Mouse (Mus musculus) forebrain, embryonic 13.5 days (tissue): ENCODE results near the gene Samd4b. TPM values are rescaled to one million over a fixed set of nuclear protein-coding genes. Genes with fewer than 3 reads are reported as not detected.
"Not testable (repeated sequence)": the region's sequence is repeated elsewhere in the genome, so short reads cannot be mapped to it uniquely, and the experiment has no call there.

ENCODE experiments used
- ATAC-seq: fragments of 200-750 bp; cut with Nextera tagmentation; 2 replicates; pipeline ENCODE4 v1.8.0; 2017
- H3K27ac ChIP-seq: fragments of 300-500 bp; sonication (generic); 2 replicates; pipeline ENCODE4 v1.5.1; 2015; ENCODE audit warnings: inconsistent platforms, mild to moderate bottlenecking, moderate library complexity
- H3K27me3 ChIP-seq: fragments of 300-500 bp; sonication (generic); 2 replicates; pipeline ENCODE4 v1.6.1; 2015; ENCODE audit warnings: mild to moderate bottlenecking, inconsistent platforms
- H3K36me3 ChIP-seq: fragments of 300-500 bp; sonication (generic); 2 replicates; pipeline ENCODE4 v1.6.1; 2015; ENCODE audit warnings: mild to moderate bottlenecking, inconsistent platforms; ENCODE audit not compliant: poor library complexity, severe bottlenecking
- H3K4me1 ChIP-seq: fragments of 300-500 bp; sonication (generic); 2 replicates; pipeline ENCODE4 v1.6.1; 2015; ENCODE audit warnings: inconsistent platforms
- H3K4me2 ChIP-seq: fragments of 300-500 bp; sonication (generic); 2 replicates; pipeline ENCODE4 v1.6.1; 2015; ENCODE audit warnings: inconsistent platforms, mild to moderate bottlenecking, moderate library complexity
- H3K4me3 ChIP-seq: fragments of 300-500 bp; sonication (generic); 2 replicates; pipeline ENCODE4 v1.5.1; 2015; ENCODE audit warnings: mild to moderate bottlenecking, inconsistent platforms
- H3K9ac ChIP-seq: fragments of 300-500 bp; sonication (generic); 2 replicates; pipeline ENCODE4 v1.6.1; 2015; ENCODE audit warnings: mild to moderate bottlenecking, inconsistent platforms
- H3K9me3 ChIP-seq: fragments of 300-500 bp; sonication (generic); replicated peaks from 2 replicates; pipeline ENCODE4 v1.6.1; 2016; ENCODE audit warnings: inconsistent platforms
- WGBS: fragments of 180-500 bp; shearing (Covaris S2); methylation state at CpG from one replicate; pipeline ENCODE4 v1.1.7; 2015; 5-methylcytosine and 5-hydroxymethylcytosine counted together
- polyA plus RNA-seq: library from polyadenylated mRNA; unstranded; fragments of >200 nt; fragmentation: Nextera tagmentation; extraction: Ambion mirVana; gene quantifications from 2 replicates; pipeline ENCODE4 v1.2.1, GENCODE M21; 2015

Gene Samd4b
- polyA plus RNA-seq, 1 experiment from 2014 or later = 20.5 TPM

DNA sequence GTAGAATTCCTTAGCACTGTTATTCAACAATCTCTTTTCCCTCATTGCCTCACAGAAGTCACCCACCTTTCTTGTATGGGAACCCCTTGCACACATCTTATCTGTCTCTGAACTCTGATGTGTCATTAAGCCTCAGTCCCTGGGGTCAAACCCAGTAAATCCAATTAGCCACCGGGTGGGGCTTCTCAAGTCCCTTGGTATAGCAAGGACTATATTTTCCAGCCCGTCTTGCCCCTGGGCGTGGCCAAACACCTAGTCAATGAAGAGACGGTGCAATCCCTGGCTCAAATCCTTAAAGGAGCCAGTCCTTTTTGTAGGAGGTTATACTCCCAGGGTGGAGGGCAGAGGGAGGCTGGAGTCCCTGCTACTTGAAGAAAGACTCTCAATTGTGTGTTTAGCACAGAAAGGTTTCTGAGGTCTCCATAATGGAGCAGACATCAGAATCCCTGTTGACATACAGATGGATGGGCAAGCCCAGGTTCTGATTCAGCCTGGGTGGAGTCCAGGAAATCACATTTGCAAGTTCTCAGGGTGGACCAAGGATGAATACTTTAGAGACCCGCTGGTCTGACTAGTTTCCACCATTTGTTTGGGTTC is 41.9 kb downstream of the Samd4b start:
- Histone ChIP-seq H3K27ac (no peak overlapping the region), H3K4me2 (no peak overlapping the region), H3K36me3 (peaks cover 26% of the 10 kb centered on the region), H3K27me3 (no peaks in the 10 kb centered on the region), H3K4me1 (no peaks in the 10 kb centered on the region), H3K9me3 (0 out of 2 replicates have a peak, but pooled peaks cover 3% of the 10 kb centered on the region), H3K9ac (no peak overlapping the region), H3K4me3 (no peak overlapping the region)
- ATAC-seq = no peak
- 7% methylated on average over 5 of the region's 5 CpGs for WGBS

GRCm38 (mm10) chr7:28553076-28553475 is 44.9 kb downstream of the Samd4b start:
- H3K36me3 ChIP-seq = no peaks in the 10 kb centered on the region
- no peak overlapping the region for H3K4me2 ChIP-seq
- 0 out of 2 replicates have a peak, but pooled peaks cover 3% of the 10 kb centered on the region for H3K9me3 ChIP-seq
- WGBS = 95% methylated on average over 6 of the region's 6 CpGs
- H3K27me3 ChIP-seq = peaks cover 6% of the 10 kb centered on the region; the same call in 1 of the 2 replicates
- H3K9ac ChIP-seq = no peak overlapping the region
- H3K4me3 ChIP-seq = no peak overlapping the region
- no peak overlapping the region for H3K27ac ChIP-seq
- no peak for ATAC-seq
- no peaks in the 10 kb centered on the region for H3K4me1 ChIP-seq

DNA sequence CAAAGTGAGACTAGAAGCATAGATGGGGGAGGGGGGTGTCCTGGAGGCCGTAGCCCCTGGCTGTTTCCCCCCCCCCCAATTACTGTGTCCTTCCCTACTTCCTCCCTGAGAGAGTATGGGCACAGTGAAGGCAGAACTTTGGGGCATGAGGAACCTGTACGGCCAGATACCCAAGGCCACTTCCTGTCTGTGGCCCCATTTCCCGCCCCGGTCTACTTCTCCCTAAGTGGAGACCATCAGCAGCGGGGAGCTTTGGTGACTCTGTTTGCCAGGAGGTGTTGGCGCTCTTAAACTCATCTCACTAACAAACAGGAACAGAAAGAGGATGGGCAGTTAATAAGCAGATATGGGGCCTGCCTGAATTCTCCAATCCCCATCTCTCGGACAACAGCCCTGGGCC is 50.3 kb downstream of the Samd4b start:
- Histone ChIP-seq H3K4me2 (no peak overlapping the region), H3K27ac (no peak overlapping the region), H3K4me3 (no peak overlapping the region), H3K4me1 (peaks cover 19% of the 10 kb centered on the region), H3K27me3 (peaks cover 58% of the 10 kb centered on the region), H3K36me3 (no peaks in the 10 kb centered on the region), H3K9ac (no peak overlapping the region), H3K9me3 (no peaks in the 10 kb centered on the region)
- whole genome bisulfite sequencing = 70% methylated on average over 7 of the region's 7 CpGs
- no peak for ATAC-seq

- Histone ChIP-seq H3K4me2 (peak within 1 kb of the TSS; percentile 58), H3K4me1 (peaks cover 19% of the 10 kb centered on the region), H3K4me3 (peak within 1 kb of the TSS; percentile 30), H3K27ac (no peak within 1 kb of the TSS), H3K27me3 (peaks cover 58% of the 10 kb centered on the region), H3K9me3 (no peaks in the 10 kb centered on the region), H3K9ac (peak within 1 kb of the TSS; percentile 38), H3K36me3 (no peaks in the 10 kb centered on the region)
- WGBS = 13% methylated on average over 3 of the region's 5 CpGs
- no peak for ATAC-seq
Observed at GRCm38 (mm10) chr7:28547154-28547553, 50.8 kb downstream of the Samd4b start, which contains the start of gene Nccrp1. Gene Nccrp1, minus strand, starts transcription at chr7:28547254.

DNA sequence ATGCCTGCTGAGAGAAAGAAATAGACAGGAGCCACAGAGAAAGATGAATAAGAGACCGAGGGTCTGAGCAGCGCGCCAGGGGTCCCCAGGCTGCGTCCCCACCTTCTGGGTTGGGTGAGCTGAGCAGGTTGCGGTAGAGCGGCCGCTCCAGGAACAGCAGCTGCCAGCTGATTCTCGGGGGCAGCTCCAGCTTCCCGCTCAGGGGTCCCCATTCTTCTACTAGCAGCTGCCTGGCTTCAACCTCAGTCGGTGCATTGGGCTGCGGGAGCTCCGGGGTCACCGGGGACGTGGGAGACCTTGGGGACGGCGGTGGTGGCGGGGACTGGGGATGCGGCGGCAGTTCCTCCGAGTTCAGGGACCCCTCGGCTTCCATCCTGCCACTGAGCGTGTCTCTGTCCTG is 51.3 kb downstream of the Samd4b start:
- no peak for ATAC-seq
- 3% methylated on average over 22 of the region's 22 CpGs for WGBS
- Histone ChIP-seq H3K4me3 (peak overlapping the region; percentile 30), H3K9ac (peak overlapping the region; percentile 38), H3K4me1 (peaks cover 19% of the 10 kb centered on the region), H3K27me3 (peaks cover 58% of the 10 kb centered on the region), H3K27ac (no peak overlapping the region), H3K9me3 (no peaks in the 10 kb centered on the region), H3K36me3 (no peaks in the 10 kb centered on the region), H3K4me2 (peak overlapping the region; percentile 58)

DNA sequence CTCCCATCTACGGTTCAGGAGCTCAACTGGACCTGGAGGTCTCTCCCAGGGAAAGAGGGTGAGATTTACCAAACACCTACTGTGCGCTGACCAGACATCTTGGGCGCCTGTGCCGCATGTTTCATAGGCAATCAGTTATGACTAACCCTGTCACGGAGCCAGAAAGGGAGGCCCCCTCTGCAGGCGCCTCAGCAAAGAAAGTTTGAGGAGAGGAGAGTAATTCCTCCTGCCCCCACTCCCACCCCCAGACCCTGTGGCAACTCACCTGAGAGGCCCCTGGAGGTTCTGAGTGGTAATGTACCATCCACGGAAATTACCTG is 52.1 kb downstream of the Samd4b start:
- Histone ChIP-seq H3K4me2 (no peak overlapping the region), H3K36me3 (no peaks in the 10 kb centered on the region), H3K27ac (no peak overlapping the region), H3K4me3 (no peak overlapping the region), H3K9ac (no peak overlapping the region), H3K27me3 (peaks cover 58% of the 10 kb centered on the region), H3K9me3 (no peaks in the 10 kb centered on the region), H3K4me1 (peaks cover 19% of the 10 kb centered on the region)
- ATAC-seq = no peak
- 51% methylated on average over 7 of the region's 7 CpGs for WGBS

GRCm38 (mm10) chr7:28545048-28545890 is 52.7 kb downstream of the Samd4b start:
- H3K4me2 ChIP-seq = no peak overlapping the region
- H3K4me3 ChIP-seq = no peak overlapping the region
- H3K4me1 ChIP-seq = peaks cover 19% of the 10 kb centered on the region
- 24% methylated on average over 14 of the region's 14 CpGs for WGBS
- no peaks in the 10 kb centered on the region for H3K36me3 ChIP-seq
- H3K9me3 ChIP-seq = no peaks in the 10 kb centered on the region
- no peak overlapping the region for H3K27ac ChIP-seq
- H3K9ac ChIP-seq = no peak overlapping the region
- ATAC-seq = no peak
- peaks cover 58% of the 10 kb centered on the region for H3K27me3 ChIP-seq

DNA sequence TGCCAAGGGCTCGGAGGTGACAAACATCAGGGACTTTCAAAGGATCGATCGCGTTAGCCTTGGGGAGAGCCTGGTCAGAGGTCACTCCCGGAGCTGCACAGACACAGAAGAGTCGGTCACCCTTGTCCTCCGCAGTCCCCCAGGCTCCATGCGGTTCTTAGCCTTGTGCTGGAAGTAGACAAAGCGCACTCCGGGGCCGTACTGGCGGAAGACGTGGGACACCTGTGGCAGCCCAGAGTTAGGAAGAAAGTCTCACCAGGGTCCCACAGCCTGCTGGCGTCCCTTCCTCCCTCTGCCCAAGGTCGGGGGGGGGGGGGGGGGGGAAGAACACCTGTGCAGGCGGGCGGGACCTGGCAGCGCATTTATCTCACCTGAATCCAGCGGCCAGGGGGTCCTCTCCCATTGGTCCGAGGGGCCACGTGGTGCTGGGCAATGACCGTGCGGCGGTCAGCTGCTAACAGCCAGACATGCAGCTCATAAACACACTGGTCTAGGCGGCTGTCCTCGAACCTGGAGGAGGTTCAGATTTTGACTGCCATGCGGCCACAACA is 53.8 kb downstream of the Samd4b start:
- H3K9ac ChIP-seq = no peak overlapping the region

GRCm38 (mm10) chr7:28540526-28540925 is 57.4 kb downstream of the Samd4b start, which contains the start of gene Sycn:
Gene Sycn, plus strand, starts transcription at chr7:28540885.
- no peak for ATAC-seq
- WGBS = 82% methylated on average over 4 of the region's 4 CpGs

More for the DNA sequence above, 53.8 kb downstream of the Samd4b start:
- peak overlapping the region; percentile 13; the same call in 1 of the 2 replicates for H3K4me3 ChIP-seq
- peaks cover 58% of the 10 kb centered on the region for H3K27me3 ChIP-seq
- no peak overlapping the region for H3K27ac ChIP-seq
- WGBS = 3% methylated on average over 22 of the region's 27 CpGs
- no peak for ATAC-seq
- H3K9me3 ChIP-seq = no peaks in the 10 kb centered on the region
- no peaks in the 10 kb centered on the region for H3K36me3 ChIP-seq
- peaks cover 19% of the 10 kb centered on the region for H3K4me1 ChIP-seq
- H3K4me2 ChIP-seq = peak overlapping the region; percentile 46

GRCm38 (mm10) chr7:28538886-28539285 is 59.1 kb downstream of the Samd4b start:
- not testable (repeated sequence) for ATAC-seq, H3K9me3 ChIP-seq, H3K27ac ChIP-seq, H3K4me2 ChIP-seq, H3K36me3 ChIP-seq, H3K4me3 ChIP-seq, H3K27me3 ChIP-seq, H3K4me1 ChIP-seq, H3K9ac ChIP-seq
- WGBS = 85% methylated on average over 6 of the region's 6 CpGs

More at GRCm38 (mm10) chr7:28540526-28540925, 57.4 kb downstream of the Samd4b start, which contains the start of gene Sycn:
- H3K36me3 ChIP-seq = no peaks in the 10 kb centered on the region
- no peak within 1 kb of the TSS for H3K4me2 ChIP-seq
- peaks cover 7% of the 10 kb centered on the region; the same call in 1 of the 2 replicates for H3K4me1 ChIP-seq
- no peak within 1 kb of the TSS for H3K9ac ChIP-seq
- H3K9me3 ChIP-seq = no peaks in the 10 kb centered on the region
- H3K27ac ChIP-seq = no peak within 1 kb of the TSS
- H3K27me3 ChIP-seq = peaks cover 26% of the 10 kb centered on the region
- H3K4me3 ChIP-seq = no peak within 1 kb of the TSS

DNA sequence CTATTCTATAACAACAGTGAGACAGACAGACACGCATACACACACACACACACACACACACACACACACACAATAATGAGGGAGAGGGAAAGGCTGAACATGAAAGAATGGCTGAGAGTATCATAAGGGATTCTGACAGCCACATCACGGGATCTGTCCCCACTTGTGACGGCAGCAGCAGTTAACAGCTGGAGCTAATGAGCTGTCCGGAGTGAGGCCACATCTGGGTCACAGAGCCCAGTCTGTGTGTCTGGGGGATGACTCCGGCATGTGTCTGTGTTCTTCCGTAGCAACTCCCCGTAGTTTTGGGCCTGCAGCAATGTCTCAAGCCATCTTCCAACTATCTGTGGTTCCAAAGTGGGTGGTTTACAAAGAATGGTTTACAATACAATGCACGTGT is 65.9 kb downstream of the Samd4b start:
- Histone ChIP-seq H3K36me3 (no peaks in the 10 kb centered on the region), H3K27ac (no peak overlapping the region), H3K4me1 (no peaks in the 10 kb centered on the region), H3K9ac (no peak overlapping the region), H3K4me2 (no peak overlapping the region), H3K4me3 (no peak overlapping the region), H3K9me3 (no peaks in the 10 kb centered on the region), H3K27me3 (0 out of 2 replicates have a peak, but pooled peaks cover 3% of the 10 kb centered on the region)
- 88% methylated on average over 8 of the region's 8 CpGs for WGBS
- no peak for ATAC-seq
